25 mouse cellular contexts compared by ENCODE assay signal in genomic region chr5:148499616-148500015, GRCm38 (mm10). TPM values are rescaled to one million over a fixed set of nuclear protein-coding genes. Genes with fewer than 3 reads are reported as not detected.
DNase-seq lines count a peak whose midpoint lies in the region; ATAC-seq lines count a peak whose summit lies in the region.
"Had no signal": no experiment of that assay in that cellular context is flagged by ENCODE, and none has a peak within 500 bp of the region (broad histone marks: within the 10 kb centered on the region; RNA-seq: fewer than 3 reads in every experiment).

No protein-coding gene starts in this region.

- no peak overlapping the region for H3K9ac ChIP-seq in kidney, embryonic 15.5 days
- H3K9ac ChIP-seq in liver, embryonic 12.5 days: no peak overlapping the region
- H3K9ac ChIP-seq: forebrain, embryonic 15.5 days; heart, embryonic 15.5 days; hindbrain, embryonic 14.5 days; liver, embryonic 14.5 days; lung, embryonic 14.5 days; neural tube, embryonic 13.5 days had no signal

- WGBS in kidney, embryonic 15.5 days: 67% methylated on average over 5 of the region's 5 CpGs
- 55% methylated on average over 5 of the region's 5 CpGs for WGBS in liver, embryonic 12.5 days (ENCODE audit: insufficient replicate concordance)

- no peak overlapping the region for H3K4me2 ChIP-seq in kidney, embryonic 15.5 days
- H3K4me2 ChIP-seq in liver, embryonic 12.5 days: no peak overlapping the region
- H3K4me2 ChIP-seq: forebrain, embryonic 15.5 days; heart, embryonic 15.5 days; hindbrain, embryonic 14.5 days; lung, embryonic 14.5 days; neural tube, embryonic 13.5 days had no signal

- H3K9me3 ChIP-seq in kidney, embryonic 15.5 days (replicated peaks): no peaks in the 10 kb centered on the region; the same call in 1 of the 2 replicates
- no peaks in the 10 kb centered on the region for H3K9me3 ChIP-seq in liver, embryonic 12.5 days (replicated peaks)
- H3K9me3 ChIP-seq: forebrain, embryonic 15.5 days; heart, embryonic 15.5 days had no signal

- peaks cover 5% of the 10 kb centered on the region for H3K4me1 ChIP-seq in kidney, embryonic 15.5 days
- peaks cover 12% of the 10 kb centered on the region for H3K4me1 ChIP-seq in liver, embryonic 12.5 days
- H3K4me1 ChIP-seq: forebrain, embryonic 15.5 days; neural tube, embryonic 13.5 days had no signal

- no peaks in the 10 kb centered on the region for H3K27me3 ChIP-seq in kidney, embryonic 15.5 days
- no peaks in the 10 kb centered on the region for H3K27me3 ChIP-seq in liver, embryonic 12.5 days (replicated peaks)
- H3K27me3 ChIP-seq: forebrain, embryonic 15.5 days; heart, embryonic 15.5 days; neural tube, embryonic 13.5 days had no signal

- DNase-seq in frontal cortex, postnatal 10 days (ENCODE audit: low spot score in 2 of 2): no peak
- no peak for DNase-seq in kidney, postnatal 25 days
- peak; percentile 43 to 74 for DNase-seq in left cerebral cortex, postnatal 14 days (ENCODE audit: low spot score in 2 of 2)
- no peak for DNase-seq in left cerebral cortex, postnatal 10 days (ENCODE audit: extremely low spot score in 1 of 2, low spot score in 2 of 2)
- peak; percentile 72 for DNase-seq in brain, adult 2 months (ENCODE audit: low read depth, low spot score)
- DNase-seq: adrenal gland, postnatal 14 days; cerebellum, adult 8-10 months; cerebellum, postnatal 36 days; embryo, embryonic 11 days; gastrocnemius, postnatal 36 days; heart, postnatal 4 days; lung, embryonic 14.5 days; retina, postnatal 1 day; right cerebral cortex, postnatal 4 days; thymus, postnatal 14 days had no signal

- intact Hi-C loops in left cerebral cortex, postnatal 14 days (cut with DNase I): no loop called here
- intact Hi-C loops in left cerebral cortex, postnatal 10 days (cut with DNase I): no loop called here

- H3K27ac ChIP-seq in kidney, embryonic 15.5 days: peak overlapping the region; percentile 32
- no peak overlapping the region for H3K27ac ChIP-seq in liver, embryonic 12.5 days
- H3K27ac ChIP-seq: forebrain, embryonic 15.5 days; heart, embryonic 15.5 days; hindbrain, embryonic 14.5 days; liver, embryonic 14.5 days; neural tube, embryonic 13.5 days had no signal

- peak; percentile 76 for ATAC-seq in frontal cortex, adult (ENCODE audit: low TSS enrichment)
- no peak; the same call in 1 of the 2 replicates for ATAC-seq in kidney, embryonic 15.5 days (replicated peaks; ENCODE audit: low FRiP score)
- ATAC-seq in liver, embryonic 12.5 days: no peak
- ATAC-seq: forebrain, embryonic 15.5 days; midbrain, embryonic 16.5 days had no signal

- H3K4me3 ChIP-seq in kidney, embryonic 15.5 days (replicated peaks): no peak overlapping the region
- no peak overlapping the region for H3K4me3 ChIP-seq in liver, embryonic 12.5 days
- H3K4me3 ChIP-seq: forebrain, embryonic 15.5 days; heart, embryonic 15.5 days; myocyte; neural tube, embryonic 13.5 days had no signal

- H3K36me3 ChIP-seq in kidney, embryonic 15.5 days: 0 out of 2 replicates have a peak, but pooled peaks cover 6% of the 10 kb centered on the region
- no peaks in the 10 kb centered on the region for H3K36me3 ChIP-seq in liver, embryonic 12.5 days
- H3K36me3 ChIP-seq: heart, embryonic 15.5 days had no signal

RNA-seq across cellular contexts. Expression of gene Ubl3, which starts 53.0 kb away (rescaled TPM):
- polyA plus RNA-seq in kidney, embryonic 15.5 days (2015; fragmentation: Nextera tagmentation; extraction: Ambion mirVana): 68.8 and 76.0 TPM in 2 replicates
- total RNA-seq in left cerebral cortex, postnatal 14 days (2021): 100 to 1,000 TPM; 177 to 179 TPM
- total RNA-seq in left cerebral cortex, postnatal 10 days (2021): 100 to 1,000 TPM; 133 to 144 TPM
- 34.0 and 36.3 TPM in 2 replicates for polyA plus RNA-seq in liver, embryonic 12.5 days (2016; fragmentation: Nextera tagmentation; extraction: Ambion mirVana)

Comparison
In these comparisons a context has a peak if more than half of its experiments do, and no peak if none do; other contexts are left out.
1. DNase-seq: peak in left cerebral cortex, postnatal 14 days (2 of 2) and brain, adult 2 months (single experiment); none in frontal cortex, postnatal 10 days (0 of 2), kidney, postnatal 25 days (0 of 2) and left cerebral cortex, postnatal 10 days (0 of 2).